ENCODE assay signal across 9 mouse cellular contexts in the genomic region with DNA sequence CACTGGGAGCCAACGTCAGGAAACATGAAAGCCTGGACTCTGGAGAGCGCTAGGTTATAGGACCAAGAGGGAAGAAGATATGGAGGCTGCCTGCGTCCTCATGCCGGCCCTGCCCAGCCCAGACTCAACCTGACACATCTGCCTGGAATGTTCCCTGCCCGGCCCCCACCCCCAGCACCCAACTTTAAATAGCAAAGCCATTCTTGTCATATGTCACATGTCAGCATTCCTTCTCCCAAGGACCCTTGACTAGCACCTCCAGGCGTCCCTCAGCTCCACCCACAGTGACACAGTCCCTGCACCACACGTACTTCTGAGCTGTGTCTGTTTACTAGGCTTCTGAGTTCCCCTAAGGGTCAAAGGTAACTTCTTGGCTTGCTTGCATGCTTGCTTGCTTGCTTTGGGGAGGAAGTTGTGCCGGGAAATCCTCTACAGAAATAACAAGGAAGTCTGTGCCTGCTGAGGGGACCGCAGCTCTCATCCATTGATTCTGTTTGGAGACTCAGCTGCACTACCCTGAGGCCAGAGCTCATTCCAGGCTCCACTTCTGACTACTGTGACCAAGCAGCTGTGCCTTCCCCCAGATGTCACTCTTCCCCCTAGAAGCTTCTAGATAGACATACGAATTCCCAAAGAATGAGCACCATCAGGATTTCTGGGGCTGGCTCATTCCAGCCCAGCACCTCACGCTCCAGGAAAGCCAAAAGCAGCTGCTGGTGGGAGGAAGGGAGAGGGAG. TPM values are rescaled to one million over a fixed set of nuclear protein-coding genes. Genes with fewer than 3 reads are reported as not detected.
A peak's percentile ranks its signal among the peaks of the same experiment; 100 is the strongest.
DNase-seq lines count a peak whose midpoint lies in the region; ATAC-seq and TF ChIP-seq lines count a peak whose summit lies in the region.
"Had no signal": no experiment of that assay in that cellular context is flagged by ENCODE, and none has a peak within 500 bp of the region (broad histone marks: within the 10 kb centered on the region; RNA-seq: fewer than 3 reads in every experiment).

No protein-coding gene starts in this region.

- peak overlapping the region; percentile 95 for H3K27ac ChIP-seq in heart, embryonic 13.5 days (replicated peaks)

- H3K4me2 ChIP-seq in heart, embryonic 13.5 days = peak overlapping the region; percentile 54

- no peaks in the 10 kb centered on the region for H3K9me3 ChIP-seq in heart, embryonic 13.5 days

- peaks cover 87% of the 10 kb centered on the region for H3K4me1 ChIP-seq in heart, embryonic 13.5 days

- peak; percentile 38; the same call in 1 of the 2 replicates for ATAC-seq in frontal cortex, adult (ENCODE audit: low TSS enrichment)
- no peak for ATAC-seq in heart, embryonic 13.5 days (ENCODE audit: extremely low read depth, insufficient number of reproducible peaks, low FRiP score, low TSS enrichment)

- DNase-seq in frontal cortex, postnatal 14 days (ENCODE audit: low spot score in 2 of 2) = no peak
- peak; percentile 49 for DNase-seq in brain, embryonic 14.5 days (ENCODE audit: low read depth)
- DNase-seq in kidney, postnatal 14 days = peak; percentile 79
- DNase-seq in lung, postnatal 4 days = peak; percentile 78 to 89
- DNase-seq in T-cell, adult 2 months (ENCODE audit: low spot score) = no peak
- DNase-seq in layer of hippocampus, postnatal 36 days = no peak

- no peak for TF ChIP-seq POLR2A in brain, embryonic 14.5 days (IDR thresholded peaks at IDR 0.05; ENCODE audit: borderline replicate concordance, extremely low read depth, insufficient read depth, insufficient read length, poor library complexity, severe bottlenecking)

- H3K4me3 ChIP-seq in heart, embryonic 13.5 days = peak overlapping the region; percentile 1

- H3K36me3 ChIP-seq in heart, embryonic 13.5 days = no peaks in the 10 kb centered on the region

- 9% methylated on average over 11 of the region's 11 CpGs for WGBS in heart, embryonic 13.5 days

- no peaks in the 10 kb centered on the region for H3K27me3 ChIP-seq in heart, embryonic 13.5 days (replicated peaks)
- H3K27me3 ChIP-seq: CH12.LX had no signal

- H3K9ac ChIP-seq in heart, embryonic 13.5 days = peak overlapping the region; percentile 70

- no peak for TF ChIP-seq CTCF in brain, embryonic 14.5 days (IDR thresholded peaks at IDR 0.05; ENCODE audit: borderline replicate concordance, extremely low read depth, insufficient read depth, insufficient read length)

RNA-seq across cellular contexts. Expression of a gene that starts 39.1 kb away (rescaled TPM):
- 130 and 153 TPM in 2 replicates for polyA plus RNA-seq in brain, embryonic 14.5 days (2012; rRNA removed)
- polyA plus RNA-seq in heart, embryonic 13.5 days (2015; fragmentation: Nextera tagmentation; extraction: Ambion mirVana) = 55.8 and 59.6 TPM in 2 replicates
- 10 to 100 TPM; 75.6 to 75.9 TPM for total RNA-seq in layer of hippocampus, postnatal 36 days (2021)

Comparison
In these comparisons a context has a peak if more than half of its experiments do, and no peak if none do; other contexts are left out.
1. DNase-seq: peak in brain, embryonic 14.5 days (single experiment), kidney, postnatal 14 days (single experiment) and lung, postnatal 4 days (2 of 2); none in frontal cortex, postnatal 14 days (0 of 2), T-cell, adult 2 months (single experiment) and layer of hippocampus, postnatal 36 days (0 of 2).